Mouse (Mus musculus): ENCODE results near the gene Kdelc2. TPM values are rescaled to one million over a fixed set of nuclear protein-coding genes. Genes with fewer than 3 reads are reported as not detected.

Gene Kdelc2
- polyA plus RNA-seq, 1 experiment from 2014 or later, result 17.1 TPM

DNA sequence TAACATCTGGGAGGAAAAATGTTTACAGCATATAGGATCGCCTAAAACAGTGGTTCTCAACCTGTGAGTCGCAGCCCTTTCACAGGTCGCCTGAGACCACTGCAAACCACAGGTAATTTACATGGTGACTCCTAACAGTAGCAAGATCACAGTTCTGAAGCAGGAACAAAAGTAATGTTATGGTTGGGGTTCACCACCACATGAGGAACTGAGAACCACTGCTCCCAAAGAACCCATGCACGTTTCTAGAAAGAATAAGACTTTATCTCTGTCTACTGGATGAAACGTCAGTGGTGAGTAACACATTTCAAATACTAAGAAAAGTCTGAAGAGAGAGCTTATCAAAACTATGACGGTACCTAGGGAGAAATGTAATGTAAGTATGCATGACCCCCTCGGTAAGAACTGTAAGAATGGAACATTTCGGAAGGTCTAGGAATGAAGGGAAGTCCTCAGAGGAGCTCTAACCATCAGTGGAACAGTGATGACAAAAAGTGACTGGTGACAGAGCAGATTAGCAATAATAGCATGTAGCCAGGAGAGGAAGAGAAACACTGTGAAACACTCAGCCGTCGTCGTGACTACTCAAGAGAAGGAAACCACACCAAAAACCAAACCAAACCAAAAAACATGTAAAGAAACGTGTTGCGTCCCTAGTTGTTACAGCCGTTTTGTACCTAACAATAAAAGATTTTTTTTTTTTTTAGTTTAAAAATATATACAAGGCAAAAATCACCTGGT, 52.2 kb downstream of the Kdelc2 start:
- WGBS, result 89% methylated on average over 14 of the region's 14 CpGs
- Histone ChIP-seq H3K4me3 (ENCODE audit: low read depth, low read length) (no peak overlapping the region), H3K9me3 (ENCODE audit: control insufficient read depth, low read length) (no peaks in the 10 kb centered on the region), H3K4me1 (replicated peaks; ENCODE audit: control insufficient read depth, insufficient read depth) (no peaks in the 10 kb centered on the region), H3K9ac (ENCODE audit: low read length) (no peak overlapping the region), H3K27me3 (ENCODE audit: control insufficient read depth, insufficient read depth, low read length) (no peaks in the 10 kb centered on the region), H3K4me2 (replicated peaks; ENCODE audit: low read depth) (no peak overlapping the region), H3K27ac (replicated peaks) (no peak overlapping the region), H3K36me3 (ENCODE audit: control insufficient read depth, insufficient read depth, low read length) (peaks cover 6% of the 10 kb centered on the region; the same call in 1 of the 2 replicates)
- DNase-seq (ENCODE audit: low spot score), result no peak
- TF ChIP-seq EP300 (optimal IDR thresholded peaks at IDR 0.05) (no peak), CTCF (IDR thresholded peaks at IDR 0.05; ENCODE audit: low read depth) (no peak)
- no peak for ATAC-seq (ENCODE audit: low FRiP score, low TSS enrichment)

DNA sequence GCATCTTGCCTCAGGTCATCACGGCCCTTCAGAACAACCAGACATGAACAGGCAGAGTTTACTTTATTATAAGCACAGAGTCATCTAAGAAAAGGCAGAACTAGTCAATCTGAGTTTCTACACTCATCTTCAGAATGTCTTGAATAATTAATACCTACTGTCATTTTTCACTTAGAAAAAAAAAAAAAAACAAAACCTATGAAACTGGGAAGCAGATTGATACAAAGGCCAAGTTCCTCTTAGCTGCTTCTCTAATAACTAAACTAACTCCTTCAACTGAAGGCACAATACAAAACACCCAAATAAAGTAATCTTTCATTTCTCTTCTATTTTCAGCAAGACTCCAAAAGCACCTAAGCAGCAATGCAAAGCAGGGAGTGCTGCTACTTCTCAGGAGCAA, 66.8 kb downstream of the Kdelc2 start:
- Histone ChIP-seq H3K4me3 (ENCODE audit: low read depth, low read length) (no peak overlapping the region), H3K36me3 (ENCODE audit: control insufficient read depth, insufficient read depth, low read length) (no peaks in the 10 kb centered on the region; the same call in 1 of the 2 replicates), H3K9me3 (ENCODE audit: control insufficient read depth, low read length) (no peaks in the 10 kb centered on the region), H3K27me3 (ENCODE audit: control insufficient read depth, insufficient read depth, low read length) (no peaks in the 10 kb centered on the region), H3K4me2 (replicated peaks; ENCODE audit: low read depth) (no peak overlapping the region), H3K27ac (replicated peaks) (no peak overlapping the region), H3K4me1 (replicated peaks; ENCODE audit: control insufficient read depth, insufficient read depth) (no peaks in the 10 kb centered on the region), H3K9ac (ENCODE audit: low read length) (no peak overlapping the region)
- ATAC-seq (ENCODE audit: low FRiP score, low TSS enrichment) (no peak), DNase-seq (ENCODE audit: low spot score) (no peak)
- no peak for TF ChIP-seq EP300 (optimal IDR thresholded peaks at IDR 0.05)
- no peak for TF ChIP-seq CTCF (IDR thresholded peaks at IDR 0.05; ENCODE audit: low read depth)
- WGBS, result 91% methylated on average over 1 of the region's 1 CpGs

Small RNA genes lying within 50 kb of the gene (microRNA-seq; reads per million reads assigned to microRNA genes)
- not detected for gene Mir130c

Other genes starting within 250 kb of the Kdelc2 start
- 13.0 and 13.9 TPM in 2 replicates for gene Ddx10, start 136.0 kb upstream of the Kdelc2 start, polyA plus RNA-seq (2015; fragmentation: Nextera tagmentation; extraction: Ambion mirVana)
- gene Exph5, start 82.4 kb upstream of the Kdelc2 start, polyA plus RNA-seq (2015; fragmentation: Nextera tagmentation; extraction: Ambion mirVana), result 5.4 and 6.5 TPM in 2 replicates
- 0.58 and 0.59 TPM in 2 replicates for gene 4930550C14Rik, start 18.3 kb downstream of the Kdelc2 start, polyA plus RNA-seq (2015; fragmentation: Nextera tagmentation; extraction: Ambion mirVana)
- 6.7 and 7.5 TPM in 2 replicates for gene Atm, start 152.7 kb downstream of the Kdelc2 start, polyA plus RNA-seq (2015; fragmentation: Nextera tagmentation; extraction: Ambion mirVana)
- 4.9 and 5.1 TPM in 2 replicates for gene Npat, start 153.0 kb downstream of the Kdelc2 start, polyA plus RNA-seq (2015; fragmentation: Nextera tagmentation; extraction: Ambion mirVana)
- 113 and 115 TPM in 2 replicates for gene Acat1, start 226.4 kb downstream of the Kdelc2 start, polyA plus RNA-seq (2015; fragmentation: Nextera tagmentation; extraction: Ambion mirVana)

All from stomach, postnatal 0 days (tissue).